Mouse (Mus musculus): ENCODE results near the gene Rab21. TPM values are rescaled to one million over a fixed set of nuclear protein-coding genes. Genes with fewer than 3 reads are reported as not detected.

Rab21 gene
- polyA plus RNA-seq, 1 experiment from 2014 or later: 5.3 TPM

DNA sequence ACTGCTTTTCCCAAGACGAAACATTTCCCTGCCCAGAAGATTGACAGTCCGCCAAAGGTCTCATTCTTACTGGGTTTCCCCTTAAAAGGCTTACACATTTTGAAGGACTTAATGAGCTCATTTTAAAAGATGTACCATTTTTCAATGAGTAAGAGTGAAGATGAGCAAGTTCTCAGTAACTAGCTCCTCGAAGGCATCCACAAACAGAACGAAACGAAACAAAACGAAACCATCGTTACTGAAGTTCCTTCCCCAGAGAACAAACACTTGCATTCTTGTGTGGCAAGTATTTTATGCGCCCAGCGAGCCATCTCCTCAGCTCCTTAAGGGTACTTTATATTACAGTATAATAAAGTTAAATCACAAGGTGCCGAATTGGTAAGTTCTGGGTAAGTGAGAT is 34.0 kb downstream of the Rab21 start:
- ATAC-seq (replicated peaks; ENCODE audit: low FRiP score): no peak
- 93% methylated on average over 10 of the region's 10 CpGs for WGBS

GRCm38 (mm10) chr10:115271649-115272048 is 43.7 kb downstream of the Rab21 start:
- no peaks in the 10 kb centered on the region for H3K36me3 ChIP-seq (ENCODE audit: control insufficient read depth, insufficient read depth, low read length)
- no peak overlapping the region for H3K4me3 ChIP-seq (ENCODE audit: low read depth, low read length)
- ATAC-seq (replicated peaks; ENCODE audit: low FRiP score): no peak
- H3K9ac ChIP-seq (ENCODE audit: low read depth, low read length): no peak overlapping the region
- no peak for DNase-seq (ENCODE audit: low spot score)
- no peaks in the 10 kb centered on the region for H3K9me3 ChIP-seq (ENCODE audit: control insufficient read depth, low read length)
- H3K4me2 ChIP-seq: no peak overlapping the region
- no peaks in the 10 kb centered on the region for H3K4me1 ChIP-seq (replicated peaks; ENCODE audit: control insufficient read depth, insufficient read depth, low read length)
- no peaks in the 10 kb centered on the region for H3K27me3 ChIP-seq (replicated peaks; ENCODE audit: control insufficient read depth, insufficient read depth, low read length)
- WGBS: 51% methylated on average over 5 of the region's 5 CpGs
- no peak overlapping the region for H3K27ac ChIP-seq (ENCODE audit: low read depth, low read length)

More for the DNA sequence above, 34.0 kb downstream of the Rab21 start:
- Histone ChIP-seq H3K9me3 (ENCODE audit: control insufficient read depth, low read length) (no peaks in the 10 kb centered on the region), H3K4me3 (ENCODE audit: low read depth, low read length) (no peak overlapping the region), H3K9ac (ENCODE audit: low read depth, low read length) (no peak overlapping the region), H3K27me3 (replicated peaks; ENCODE audit: control insufficient read depth, insufficient read depth, low read length) (no peaks in the 10 kb centered on the region), H3K36me3 (ENCODE audit: control insufficient read depth, insufficient read depth, low read length) (peaks cover 2% of the 10 kb centered on the region; the same call in 1 of the 2 replicates), H3K4me1 (replicated peaks; ENCODE audit: control insufficient read depth, insufficient read depth, low read length) (no peaks in the 10 kb centered on the region), H3K4me2 (no peak overlapping the region), H3K27ac (ENCODE audit: low read depth, low read length) (no peak overlapping the region)
- no peak for DNase-seq (ENCODE audit: low spot score)

- H3K27me3 ChIP-seq (replicated peaks; ENCODE audit: control insufficient read depth, insufficient read depth, low read length): no peaks in the 10 kb centered on the region
- no peaks in the 10 kb centered on the region for H3K36me3 ChIP-seq (ENCODE audit: control insufficient read depth, insufficient read depth, low read length)
- H3K9me3 ChIP-seq (ENCODE audit: control insufficient read depth, low read length): no peaks in the 10 kb centered on the region
- ATAC-seq (replicated peaks; ENCODE audit: low FRiP score) (no peak), DNase-seq (ENCODE audit: low spot score) (no peak)
- no peaks in the 10 kb centered on the region for H3K4me1 ChIP-seq (replicated peaks; ENCODE audit: control insufficient read depth, insufficient read depth, low read length)
- H3K4me3 ChIP-seq (ENCODE audit: low read depth, low read length): no peak overlapping the region
- H3K9ac ChIP-seq (ENCODE audit: low read depth, low read length): no peak overlapping the region
- H3K27ac ChIP-seq (ENCODE audit: low read depth, low read length): no peak overlapping the region
- 81% methylated on average over 12 of the region's 12 CpGs for WGBS
- no peak overlapping the region for H3K4me2 ChIP-seq
These were observed 44.6 kb downstream of the Rab21 start for GRCm38 (mm10) chr10:115270612-115271390.

- H3K36me3 ChIP-seq (ENCODE audit: control insufficient read depth, insufficient read depth, low read length): no peaks in the 10 kb centered on the region
- no peaks in the 10 kb centered on the region for H3K9me3 ChIP-seq (ENCODE audit: control insufficient read depth, low read length)
- no peak overlapping the region for H3K9ac ChIP-seq (ENCODE audit: low read depth, low read length)
- 66% methylated on average over 5 of the region's 5 CpGs for WGBS
- DNase-seq (ENCODE audit: low spot score): no peak
- H3K4me3 ChIP-seq (ENCODE audit: low read depth, low read length): no peak overlapping the region
- no peaks in the 10 kb centered on the region for H3K4me1 ChIP-seq (replicated peaks; ENCODE audit: control insufficient read depth, insufficient read depth, low read length)
- ATAC-seq (replicated peaks; ENCODE audit: low FRiP score): peak; percentile 26; the same call in 1 of the 2 replicates
- no peak overlapping the region for H3K4me2 ChIP-seq
- H3K27ac ChIP-seq (ENCODE audit: low read depth, low read length): no peak overlapping the region
- H3K27me3 ChIP-seq (replicated peaks; ENCODE audit: control insufficient read depth, insufficient read depth, low read length): no peaks in the 10 kb centered on the region
These were observed 52.4 kb downstream of the Rab21 start for GRCm38 (mm10) chr10:115262926-115263562.

GRCm38 (mm10) chr10:115262261-115262660 is 53.1 kb downstream of the Rab21 start:
- no peak overlapping the region for H3K9ac ChIP-seq (ENCODE audit: low read depth, low read length)
- no peaks in the 10 kb centered on the region for H3K4me1 ChIP-seq (replicated peaks; ENCODE audit: control insufficient read depth, insufficient read depth, low read length)
- WGBS: 76% methylated on average over 2 of the region's 2 CpGs
- H3K4me2 ChIP-seq: no peak overlapping the region
- ATAC-seq (replicated peaks; ENCODE audit: low FRiP score) (no peak), DNase-seq (ENCODE audit: low spot score) (no peak)
- no peaks in the 10 kb centered on the region for H3K36me3 ChIP-seq (ENCODE audit: control insufficient read depth, insufficient read depth, low read length)
- H3K4me3 ChIP-seq (ENCODE audit: low read depth, low read length): no peak overlapping the region
- no peaks in the 10 kb centered on the region for H3K27me3 ChIP-seq (replicated peaks; ENCODE audit: control insufficient read depth, insufficient read depth, low read length)
- H3K9me3 ChIP-seq (ENCODE audit: control insufficient read depth, low read length): no peaks in the 10 kb centered on the region
- H3K27ac ChIP-seq (ENCODE audit: low read depth, low read length): no peak overlapping the region

- WGBS: 86% methylated on average over 3 of the region's 3 CpGs
- no peak overlapping the region for H3K9ac ChIP-seq (ENCODE audit: low read depth, low read length)
- no peak for ATAC-seq (replicated peaks; ENCODE audit: low FRiP score)
- no peak overlapping the region for H3K4me3 ChIP-seq (ENCODE audit: low read depth, low read length)
- H3K4me2 ChIP-seq: no peak overlapping the region
- DNase-seq (ENCODE audit: low spot score): no peak
- H3K27me3 ChIP-seq (replicated peaks; ENCODE audit: control insufficient read depth, insufficient read depth, low read length): no peaks in the 10 kb centered on the region
- H3K9me3 ChIP-seq (ENCODE audit: control insufficient read depth, low read length): no peaks in the 10 kb centered on the region
- H3K36me3 ChIP-seq (ENCODE audit: control insufficient read depth, insufficient read depth, low read length): no peaks in the 10 kb centered on the region
- H3K4me1 ChIP-seq (replicated peaks; ENCODE audit: control insufficient read depth, insufficient read depth, low read length): no peaks in the 10 kb centered on the region
- H3K27ac ChIP-seq (ENCODE audit: low read depth, low read length): no peak overlapping the region
These were observed 54.0 kb downstream of the Rab21 start for GRCm38 (mm10) chr10:115261428-115261827.

DNA sequence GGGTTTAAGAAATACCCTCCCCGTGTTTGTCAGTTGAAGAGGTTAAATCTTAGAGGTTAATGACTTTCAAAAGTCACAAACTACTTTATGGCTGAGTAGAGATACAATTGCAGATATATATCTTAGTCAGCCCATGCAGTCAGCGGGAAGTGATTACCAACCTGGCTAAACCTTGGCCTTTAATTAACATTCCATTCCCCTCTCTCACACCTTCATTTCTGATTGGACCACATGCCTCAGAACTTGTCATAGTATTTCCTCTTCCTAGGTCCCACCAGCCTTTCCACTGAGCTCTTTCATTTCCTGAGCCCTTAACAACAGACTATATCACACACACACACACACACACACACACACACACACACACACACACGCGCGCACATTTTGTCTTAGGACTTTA is 59.2 kb downstream of the Rab21 start:
- H3K36me3 ChIP-seq (ENCODE audit: control insufficient read depth, insufficient read depth, low read length): no peaks in the 10 kb centered on the region
- no peaks in the 10 kb centered on the region for H3K27me3 ChIP-seq (replicated peaks; ENCODE audit: control insufficient read depth, insufficient read depth, low read length)
- H3K27ac ChIP-seq (ENCODE audit: low read depth, low read length): no peak overlapping the region
- H3K9ac ChIP-seq (ENCODE audit: low read depth, low read length): no peak overlapping the region
- no peaks in the 10 kb centered on the region for H3K9me3 ChIP-seq (ENCODE audit: control insufficient read depth, low read length)
- H3K4me2 ChIP-seq: no peak overlapping the region
- no peak overlapping the region for H3K4me3 ChIP-seq (ENCODE audit: low read depth, low read length)
- H3K4me1 ChIP-seq (replicated peaks; ENCODE audit: control insufficient read depth, insufficient read depth, low read length): 0 out of 2 replicates have a peak, but pooled peaks cover 4% of the 10 kb centered on the region
- ATAC-seq (replicated peaks; ENCODE audit: low FRiP score) (no peak), DNase-seq (ENCODE audit: low spot score) (no peak)
- 68% methylated on average over 5 of the region's 5 CpGs for WGBS

DNA sequence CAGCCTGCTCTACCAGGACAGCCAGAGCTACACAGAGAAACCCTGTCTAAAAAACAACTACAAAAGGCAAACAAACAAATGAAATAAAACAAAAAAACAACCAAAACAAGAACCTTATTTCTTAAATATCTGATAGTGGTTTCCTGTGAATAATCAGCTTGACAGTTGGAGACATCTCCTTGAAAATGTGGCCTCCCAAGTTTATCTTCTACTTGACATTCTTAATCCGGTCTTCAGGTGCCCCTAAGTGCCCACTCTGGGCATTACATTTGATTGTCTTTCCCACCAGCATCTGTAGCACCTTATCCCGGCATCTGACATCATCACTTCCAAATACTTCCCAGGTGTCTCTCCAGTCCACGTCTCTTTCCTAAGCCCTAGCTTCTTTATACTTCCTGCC is 61.9 kb downstream of the Rab21 start:
- ATAC-seq (replicated peaks; ENCODE audit: low FRiP score) (no peak), DNase-seq (ENCODE audit: low spot score) (no peak)
- H3K27ac ChIP-seq (ENCODE audit: low read depth, low read length): no peak overlapping the region
- no peaks in the 10 kb centered on the region for H3K27me3 ChIP-seq (replicated peaks; ENCODE audit: control insufficient read depth, insufficient read depth, low read length)
- no peaks in the 10 kb centered on the region for H3K9me3 ChIP-seq (ENCODE audit: control insufficient read depth, low read length)
- peaks cover 18% of the 10 kb centered on the region for H3K4me1 ChIP-seq (replicated peaks; ENCODE audit: control insufficient read depth, insufficient read depth, low read length)
- H3K4me2 ChIP-seq: no peak overlapping the region
- WGBS: 61% methylated on average over 3 of the region's 3 CpGs
- H3K9ac ChIP-seq (ENCODE audit: low read depth, low read length): no peak overlapping the region
- no peak overlapping the region for H3K4me3 ChIP-seq (ENCODE audit: low read depth, low read length)
- H3K36me3 ChIP-seq (ENCODE audit: control insufficient read depth, insufficient read depth, low read length): no peaks in the 10 kb centered on the region

- peak overlapping the region; percentile 65 for H3K9ac ChIP-seq (ENCODE audit: low read depth, low read length)
- no peaks in the 10 kb centered on the region for H3K9me3 ChIP-seq (ENCODE audit: control insufficient read depth, low read length)
- no peaks in the 10 kb centered on the region for H3K36me3 ChIP-seq (ENCODE audit: control insufficient read depth, insufficient read depth, low read length)
- no peaks in the 10 kb centered on the region for H3K27me3 ChIP-seq (replicated peaks; ENCODE audit: control insufficient read depth, insufficient read depth, low read length)
- 1% methylated on average over 10 of the region's 10 CpGs for whole genome bisulfite sequencing
- H3K4me1 ChIP-seq (replicated peaks; ENCODE audit: control insufficient read depth, insufficient read depth, low read length): peaks cover 29% of the 10 kb centered on the region
- DNase-seq (ENCODE audit: low spot score) (peak; percentile 49), ATAC-seq (replicated peaks; ENCODE audit: low FRiP score) (peak; percentile 48)
- H3K4me2 ChIP-seq: peak overlapping the region; percentile 93
- H3K4me3 ChIP-seq (ENCODE audit: low read depth, low read length): peak overlapping the region; percentile 93
- peak overlapping the region; percentile 79 for H3K27ac ChIP-seq (ENCODE audit: low read depth, low read length)
These were observed 63.1 kb downstream of the Rab21 start for GRCm38 (mm10) chr10:115252321-115252757.
